Mouse (Mus musculus) kidney, embryonic 14.5 days (tissue): ENCODE data around the gene Cfap221. TPM values are rescaled to one million over a fixed set of nuclear protein-coding genes. Genes with fewer than 3 reads are reported as not detected.

Experiments used
- ATAC-seq: fragments of 200-750 bp; cut with Nextera tagmentation; 2 replicates; pipeline ENCODE4 v1.8.0; 2017; ENCODE audit warnings: moderate number of reproducible peaks, mild to moderate bottlenecking, moderate TSS enrichment, moderate library complexity; ENCODE audit not compliant: low FRiP score, low TSS enrichment
- H3K27ac ChIP-seq: fragments of 300-500 bp; sonication (generic); 2 replicates; pipeline ENCODE4 v1.5.1; 2014; ENCODE audit warnings: low read depth, mild to moderate bottlenecking, low read length, moderate library complexity, mixed read lengths
- H3K27me3 ChIP-seq: fragments of 300-500 bp; sonication (generic); 2 replicates; pipeline ENCODE4 v1.6.1; 2014; ENCODE audit warnings: mild to moderate bottlenecking, low read length; ENCODE audit not compliant: control insufficient read depth, insufficient read depth
- H3K36me3 ChIP-seq: fragments of 300-500 bp; sonication (generic); 2 replicates; pipeline ENCODE4 v1.6.1; 2014; ENCODE audit warnings: low read length, mixed read lengths; ENCODE audit not compliant: control insufficient read depth, insufficient read depth
- H3K4me1 ChIP-seq: fragments of 300-500 bp; sonication (generic); 2 replicates; pipeline ENCODE4 v1.6.1; 2014; ENCODE audit warnings: low read length, mixed read lengths; ENCODE audit not compliant: control insufficient read depth, insufficient read depth
- H3K4me2 ChIP-seq: fragments of 300-500 bp; sonication (generic); replicated peaks from 2 replicates; pipeline ENCODE4 v1.6.1; 2014; ENCODE audit warnings: low read depth, mild to moderate bottlenecking, low read length
- H3K4me3 ChIP-seq: fragments of 300-500 bp; sonication (generic); 2 replicates; pipeline ENCODE4 v1.5.1; 2014; ENCODE audit warnings: mild to moderate bottlenecking, low read length
- H3K9ac ChIP-seq: fragments of 300-500 bp; sonication (generic); 2 replicates; pipeline ENCODE4 v1.6.1; 2014; ENCODE audit warnings: low read depth, mild to moderate bottlenecking, low read length, moderate library complexity
- H3K9me3 ChIP-seq: fragments of 300-500 bp; sonication (generic); 2 replicates; pipeline ENCODE4 v1.6.1; 2016; ENCODE audit warnings: low read length; ENCODE audit not compliant: control insufficient read depth
- WGBS: fragments of 180-500 bp; shearing (Covaris S2); extraction: QIAGEN DNeasy Blood & Tissue Kit; methylation state at CpG from one replicate; pipeline ENCODE4 v1.1.7; 2014; 5-methylcytosine and 5-hydroxymethylcytosine counted together
- polyA plus RNA-seq: library from polyadenylated mRNA; unstranded; fragments of >200 nt; fragmentation: Nextera tagmentation; extraction: Ambion mirVana; gene quantifications from 2 replicates; pipeline ENCODE4 v1.2.1, GENCODE M21; 2014

The Cfap221 gene
- polyA plus RNA-seq, 1 experiment from 2014 or later: 0.35 TPM

DNA sequence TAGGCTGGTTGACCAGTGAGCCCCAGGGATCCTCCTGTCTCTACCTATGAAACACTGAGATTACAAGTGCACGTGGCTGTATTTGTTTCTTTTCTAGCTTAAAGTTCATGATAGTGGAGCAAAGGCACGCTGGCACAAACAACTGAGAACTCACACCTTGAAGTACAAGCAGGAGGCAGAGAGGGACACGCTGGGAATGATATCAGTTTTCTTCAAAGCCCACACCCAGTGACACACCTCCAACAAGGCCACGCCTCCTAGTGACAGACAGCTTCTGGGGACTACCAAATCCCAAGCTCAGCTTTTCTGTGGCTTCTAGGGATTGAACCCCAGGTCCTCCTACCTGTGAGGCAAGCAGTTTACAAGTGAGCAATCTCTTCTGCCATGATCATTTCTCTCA is 23.9 kb downstream of the Cfap221 start:
- 35% methylated on average over 4 of the region's 4 CpGs for WGBS
- H3K27ac ChIP-seq: no peak overlapping the region
- no peak for ATAC-seq

DNA sequence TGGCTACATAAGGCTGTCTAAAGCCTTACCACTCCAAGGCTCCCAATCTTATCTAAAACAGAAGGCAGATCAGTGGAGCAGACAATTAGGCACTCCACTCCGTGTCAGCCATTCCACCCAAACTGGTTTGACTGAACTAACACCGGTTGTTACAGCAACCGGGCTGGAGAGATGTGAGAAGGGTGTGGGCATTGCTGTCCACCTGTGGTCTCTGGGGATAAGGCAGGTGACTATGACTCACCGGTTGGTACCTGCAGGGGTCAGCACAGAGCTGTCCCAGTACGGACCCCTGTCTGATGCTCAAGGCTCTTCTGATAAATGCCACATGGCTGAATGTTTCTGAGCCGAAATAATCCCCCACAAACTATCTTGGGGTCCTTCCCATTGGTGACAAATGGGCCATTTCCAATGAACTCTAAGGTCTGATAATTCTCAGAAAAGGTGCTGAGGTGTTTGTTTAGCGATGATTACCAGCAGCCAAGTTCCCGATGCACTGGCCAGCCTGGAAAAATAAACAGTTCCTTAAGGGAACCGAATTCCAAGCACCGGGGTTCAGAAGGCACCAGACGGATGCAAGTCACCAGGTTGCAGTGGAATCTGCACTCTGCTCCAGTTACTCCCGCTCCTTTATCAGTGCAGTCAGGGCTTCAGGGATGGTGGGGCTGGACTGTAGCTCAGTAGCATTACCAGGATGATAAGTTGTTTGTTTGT is 31.1 kb downstream of the Cfap221 start:
- H3K9ac ChIP-seq: no peak overlapping the region
- no peaks in the 10 kb centered on the region for H3K36me3 ChIP-seq
- H3K4me1 ChIP-seq: no peaks in the 10 kb centered on the region
- no peak overlapping the region for H3K4me3 ChIP-seq
- no peak overlapping the region for H3K4me2 ChIP-seq
- H3K27me3 ChIP-seq: no peaks in the 10 kb centered on the region
- H3K27ac ChIP-seq: no peak overlapping the region
- H3K9me3 ChIP-seq: no peaks in the 10 kb centered on the region
- WGBS: 47% methylated on average over 12 of the region's 12 CpGs
- ATAC-seq: peak; percentile 46; the same call in 1 of the 2 replicates

More for the DNA sequence above, 23.9 kb downstream of the Cfap221 start:
- H3K9ac ChIP-seq: no peak overlapping the region
- no peaks in the 10 kb centered on the region for H3K9me3 ChIP-seq
- no peak overlapping the region for H3K4me2 ChIP-seq
- no peaks in the 10 kb centered on the region for H3K27me3 ChIP-seq
- no peaks in the 10 kb centered on the region for H3K36me3 ChIP-seq
- H3K4me3 ChIP-seq: no peak overlapping the region
- no peaks in the 10 kb centered on the region for H3K4me1 ChIP-seq

DNA sequence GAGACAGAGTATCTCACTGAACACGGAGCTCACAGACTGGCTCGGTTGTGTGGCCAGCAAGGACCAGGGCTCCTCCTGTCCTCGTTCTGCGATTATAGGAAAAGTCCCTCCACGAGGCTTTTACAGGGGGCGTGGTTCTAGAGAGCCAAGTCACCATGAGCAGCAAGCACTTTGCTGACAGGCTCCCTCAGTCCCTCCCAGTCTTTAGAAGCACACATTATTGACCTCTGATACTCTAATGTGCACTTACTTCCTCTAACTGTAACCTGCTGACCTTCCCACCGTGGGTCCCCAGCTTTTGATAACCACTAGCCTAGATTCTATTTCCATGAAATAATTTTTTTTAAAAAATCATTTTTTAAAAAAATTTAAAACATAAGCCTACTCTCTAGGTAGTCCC is 37.1 kb downstream of the Cfap221 start:
- H3K9ac ChIP-seq: no peak overlapping the region
- no peak overlapping the region for H3K27ac ChIP-seq
- no peak overlapping the region for H3K4me2 ChIP-seq
- no peaks in the 10 kb centered on the region for H3K27me3 ChIP-seq
- H3K4me3 ChIP-seq: no peak overlapping the region
- no peaks in the 10 kb centered on the region for H3K36me3 ChIP-seq
- no peaks in the 10 kb centered on the region for H3K4me1 ChIP-seq
- no peaks in the 10 kb centered on the region for H3K9me3 ChIP-seq
- ATAC-seq: no peak
- 52% methylated on average over 7 of the region's 7 CpGs for WGBS

DNA sequence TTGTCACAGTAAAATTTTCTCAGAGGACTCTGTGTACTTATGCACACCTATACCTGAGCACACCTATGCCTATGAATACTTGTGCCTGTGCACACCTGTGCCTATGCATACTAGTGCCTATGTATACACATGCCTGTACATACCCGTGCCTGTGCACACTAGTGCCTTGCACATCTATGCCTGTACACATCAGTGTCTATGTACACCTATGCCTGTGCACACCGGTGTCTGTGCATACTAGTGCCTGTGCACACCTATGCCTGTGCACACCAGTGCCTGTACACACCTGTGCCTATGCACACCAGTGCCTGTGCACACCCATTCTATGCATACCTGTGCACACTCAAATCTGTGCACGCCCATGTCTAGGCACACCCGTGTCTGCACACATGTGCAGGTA is 37.6 kb downstream of the Cfap221 start:
- Histone ChIP-seq H3K4me2 (no peak overlapping the region), H3K36me3 (no peaks in the 10 kb centered on the region), H3K27ac (no peak overlapping the region), H3K4me3 (no peak overlapping the region), H3K9ac (no peak overlapping the region), H3K9me3 (no peaks in the 10 kb centered on the region), H3K27me3 (no peaks in the 10 kb centered on the region), H3K4me1 (no peaks in the 10 kb centered on the region)
- 91% methylated on average over 4 of the region's 4 CpGs for WGBS
- peak; percentile 39; the same call in 1 of the 2 replicates for ATAC-seq

DNA sequence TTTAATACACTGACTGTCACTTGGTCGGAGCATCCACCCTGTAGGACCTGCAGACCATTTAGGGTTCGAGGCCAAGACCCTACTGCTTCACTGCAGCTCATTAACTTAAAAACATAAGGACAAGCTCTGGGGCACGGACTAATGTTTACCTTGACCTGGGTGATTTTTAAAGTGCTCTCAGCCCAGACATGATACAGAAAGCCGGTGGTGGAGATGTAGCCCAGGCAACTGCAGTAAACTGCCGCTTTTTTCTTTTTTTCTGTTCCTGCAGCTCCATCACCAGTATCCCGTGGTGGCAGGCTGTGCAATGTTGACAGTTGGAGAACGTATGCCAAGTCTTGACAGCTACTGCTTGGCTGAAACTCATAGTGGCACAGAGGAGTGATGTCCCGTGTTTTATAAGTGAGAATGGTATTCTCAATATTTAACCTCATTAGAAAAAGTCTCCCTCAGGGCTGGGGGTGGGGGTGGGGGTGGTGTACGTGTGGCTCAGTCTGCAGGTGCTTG is 39.3 kb downstream of the Cfap221 start:
- no peaks in the 10 kb centered on the region for H3K4me1 ChIP-seq
- H3K36me3 ChIP-seq: no peaks in the 10 kb centered on the region
- H3K4me2 ChIP-seq: no peak overlapping the region
- H3K4me3 ChIP-seq: no peak overlapping the region
- H3K27ac ChIP-seq: no peak overlapping the region
- H3K27me3 ChIP-seq: no peaks in the 10 kb centered on the region
- no peaks in the 10 kb centered on the region for H3K9me3 ChIP-seq
- no peak for ATAC-seq
- 41% methylated on average over 9 of the region's 9 CpGs for WGBS
- no peak overlapping the region for H3K9ac ChIP-seq

DNA sequence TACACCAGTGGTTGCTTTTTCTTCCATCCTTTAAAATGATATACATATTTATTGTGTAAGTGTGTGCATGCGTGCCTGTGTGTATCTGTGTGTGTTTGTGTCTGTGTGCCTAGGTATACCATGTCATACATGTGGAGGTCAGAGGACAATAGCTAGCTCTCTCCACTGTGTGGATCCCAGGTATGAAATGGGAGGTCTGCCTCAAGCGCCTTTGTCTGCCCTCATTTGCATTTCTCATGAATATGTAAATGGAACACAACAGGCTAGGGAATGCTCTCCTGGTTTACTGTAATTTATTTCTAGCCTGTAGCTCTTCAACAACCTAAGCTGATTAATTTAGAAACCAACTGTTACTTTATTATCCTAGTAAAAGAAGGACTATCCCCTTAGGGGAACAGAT is 42.4 kb downstream of the Cfap221 start:
- Histone ChIP-seq H3K9me3 (no peaks in the 10 kb centered on the region), H3K36me3 (no peaks in the 10 kb centered on the region), H3K4me3 (no peak overlapping the region), H3K27ac (no peak overlapping the region), H3K4me1 (no peaks in the 10 kb centered on the region), H3K4me2 (no peak overlapping the region), H3K9ac (no peak overlapping the region), H3K27me3 (no peaks in the 10 kb centered on the region)
- 79% methylated on average over 2 of the region's 2 CpGs for WGBS
- ATAC-seq: no peak

DNA sequence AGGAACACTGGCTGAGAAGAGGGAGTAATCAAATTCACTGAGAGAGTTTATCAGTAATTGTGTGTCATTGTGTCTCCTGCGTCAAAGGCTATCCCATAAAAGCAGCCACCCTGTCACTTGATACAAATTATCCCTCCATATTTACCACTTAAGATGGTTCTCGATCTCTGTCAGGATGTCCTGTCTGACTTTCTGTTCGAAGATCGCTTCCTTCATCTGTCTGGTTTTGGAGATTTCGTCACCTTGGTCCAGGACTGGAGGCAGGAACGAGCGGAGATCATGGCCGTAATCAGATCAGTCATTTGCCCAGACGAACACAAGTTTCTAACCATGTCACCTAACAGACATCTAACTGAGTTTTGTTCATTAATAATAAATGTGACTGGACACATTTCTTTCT is 43.6 kb downstream of the Cfap221 start:
- no peaks in the 10 kb centered on the region for H3K27me3 ChIP-seq
- H3K4me1 ChIP-seq: no peaks in the 10 kb centered on the region
- H3K9ac ChIP-seq: no peak overlapping the region
- no peak overlapping the region for H3K27ac ChIP-seq
- H3K4me2 ChIP-seq: no peak overlapping the region
- WGBS: 78% methylated on average over 9 of the region's 9 CpGs
- no peak for ATAC-seq
- no peak overlapping the region for H3K4me3 ChIP-seq
- no peaks in the 10 kb centered on the region for H3K36me3 ChIP-seq
- H3K9me3 ChIP-seq: no peaks in the 10 kb centered on the region

DNA sequence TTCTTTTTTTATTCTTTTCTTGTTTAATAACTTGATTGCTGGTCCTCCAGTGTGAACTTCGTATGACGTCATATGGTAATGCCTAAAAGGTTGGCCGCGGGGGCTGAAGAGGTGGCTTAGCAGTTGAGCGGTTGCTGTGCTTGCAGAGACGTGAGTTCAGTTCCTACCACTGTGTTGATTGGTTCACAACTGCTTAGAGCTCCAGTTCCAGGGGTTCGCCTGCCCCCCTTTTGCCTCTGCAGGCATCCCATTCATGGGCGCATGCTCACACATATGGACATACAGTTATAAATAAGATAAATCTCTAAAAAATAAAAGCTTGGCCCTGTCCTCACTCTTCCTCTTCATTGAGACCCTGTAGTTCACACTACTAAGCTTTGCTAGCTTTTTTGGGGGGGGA is 46.9 kb downstream of the Cfap221 start:
- H3K4me2 ChIP-seq: no peak overlapping the region
- H3K9me3 ChIP-seq: no peaks in the 10 kb centered on the region
- no peaks in the 10 kb centered on the region for H3K36me3 ChIP-seq
- H3K27me3 ChIP-seq: no peaks in the 10 kb centered on the region
- H3K9ac ChIP-seq: no peak overlapping the region
- H3K4me3 ChIP-seq: no peak overlapping the region
- H3K27ac ChIP-seq: no peak overlapping the region
- 95% methylated on average over 8 of the region's 8 CpGs for WGBS
- no peak for ATAC-seq
- no peaks in the 10 kb centered on the region for H3K4me1 ChIP-seq

DNA sequence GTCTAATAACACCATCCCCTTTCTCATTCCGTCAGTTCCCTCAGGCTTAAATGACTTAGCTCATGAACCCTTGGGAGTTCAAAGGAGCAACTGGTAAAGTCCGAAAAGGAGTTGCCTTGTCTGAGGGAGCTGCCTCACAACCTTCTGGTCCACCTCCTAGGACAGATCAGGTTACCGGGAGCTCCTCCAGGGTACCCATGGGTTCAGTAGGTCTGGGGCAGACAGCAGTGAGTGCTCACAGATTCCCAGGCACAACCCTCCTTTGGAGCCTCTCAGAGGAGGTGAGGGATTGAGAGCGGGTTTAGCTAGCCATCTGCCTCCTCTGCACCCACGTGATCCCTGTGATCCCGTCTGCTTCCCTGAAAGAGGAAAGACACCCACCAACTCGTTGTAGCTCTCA is 60.2 kb downstream of the Cfap221 start:
- no peak overlapping the region for H3K27ac ChIP-seq
- WGBS: 10% methylated on average over 7 of the region's 7 CpGs
- peak; percentile 78 for ATAC-seq

More for the DNA sequence above, 60.2 kb downstream of the Cfap221 start:
- no peak overlapping the region; the same call in 1 of the 2 replicates for H3K4me2 ChIP-seq
- H3K9me3 ChIP-seq: no peaks in the 10 kb centered on the region
- H3K4me1 ChIP-seq: no peaks in the 10 kb centered on the region
- H3K4me3 ChIP-seq: no peak overlapping the region
- no peak overlapping the region for H3K9ac ChIP-seq
- no peaks in the 10 kb centered on the region for H3K36me3 ChIP-seq
- no peaks in the 10 kb centered on the region for H3K27me3 ChIP-seq
